Mouse (Mus musculus) left cerebral cortex, adult 11 months (tissue): Measurements from ENCODE around the gene C8b.

Experiments used
- DNase-seq: peaks from one replicate; pipeline ENCODE4 v3.0.0; 2022; ENCODE audit warnings: low spot score

Gene C8b

GRCm38 (mm10) chr4:104810710-104811286, 44.7 kb downstream of the C8b start:
- DNase-seq: no peak

- DNase-seq: no peak
Measured at GRCm38 (mm10) chr4:104813617-104814016, 47.5 kb downstream of the C8b start.

GRCm38 (mm10) chr4:104816519-104817232, 50.6 kb downstream of the C8b start:
- DNase-seq: no peak

GRCm38 (mm10) chr4:104817509-104817908, 51.4 kb downstream of the C8b start:
- no peak for DNase-seq

GRCm38 (mm10) chr4:104818986-104819385, 52.9 kb downstream of the C8b start:
- no peak for DNase-seq

- no peak for DNase-seq
Measured at GRCm38 (mm10) chr4:104819891-104820290, 53.8 kb downstream of the C8b start.

- DNase-seq: no peak
Measured at GRCm38 (mm10) chr4:104823597-104824101, 57.5 kb downstream of the C8b start.

GRCm38 (mm10) chr4:104824381-104825077, 58.4 kb downstream of the C8b start:
- no peak for DNase-seq

GRCm38 (mm10) chr4:104828939-104829338, 62.8 kb downstream of the C8b start:
- DNase-seq: no peak

GRCm38 (mm10) chr4:104835096-104835495, 69.0 kb downstream of the C8b start:
- no peak for DNase-seq

- no peak for DNase-seq
Measured at GRCm38 (mm10) chr4:104838342-104838741, 72.2 kb downstream of the C8b start.

- no peak for DNase-seq
Measured at GRCm38 (mm10) chr4:104842204-104842603, 76.1 kb downstream of the C8b start.

- DNase-seq: no peak
Measured at GRCm38 (mm10) chr4:104843546-104843945, 77.4 kb downstream of the C8b start.
